Comparison of ENCODE assay signal across 17 mouse cellular contexts in the genomic region with DNA sequence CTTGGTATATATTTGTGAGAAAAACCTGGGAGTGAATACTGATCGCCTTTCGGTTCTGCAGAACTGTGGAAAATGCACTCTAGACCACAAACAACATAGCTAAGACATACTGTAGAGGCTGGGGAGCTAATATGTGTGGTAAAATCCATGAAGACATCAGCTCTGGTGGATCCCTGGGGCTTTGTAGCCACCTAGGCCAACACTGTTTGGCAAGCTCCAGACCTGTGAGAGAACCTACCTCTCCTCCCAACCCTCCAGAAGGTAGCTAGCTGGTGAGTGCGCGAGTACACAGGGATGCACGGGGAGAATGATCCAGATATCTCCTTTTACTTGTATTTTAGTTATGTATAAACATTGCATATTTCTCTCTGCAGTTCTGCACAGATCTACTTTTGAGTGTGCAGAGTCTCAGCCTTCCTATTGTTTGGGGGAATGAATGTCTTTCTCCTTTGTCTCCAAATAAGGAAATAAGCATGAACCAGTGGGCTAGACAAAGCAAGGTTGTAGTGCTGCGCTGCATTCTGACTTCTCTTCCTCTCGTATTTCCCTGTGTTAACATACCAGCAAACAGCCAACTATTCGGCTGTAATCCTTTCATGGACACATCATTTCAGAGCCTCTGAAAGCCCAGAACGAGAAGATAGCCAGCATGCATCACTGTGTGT.
DNase-seq lines count a peak whose midpoint lies in the region; ATAC-seq lines count a peak whose summit lies in the region.
"Had no signal": no experiment of that assay in that cellular context is flagged by ENCODE, and none has a peak within 500 bp of the region (broad histone marks: within the 10 kb centered on the region; RNA-seq: fewer than 3 reads in every experiment).

No protein-coding gene starts in this region.

- H3K9me3 ChIP-seq in forebrain, embryonic 16.5 days (ENCODE audit: control insufficient read depth, low read length): no peaks in the 10 kb centered on the region
- H3K9me3 ChIP-seq in forebrain, embryonic 10.5 days: no peaks in the 10 kb centered on the region
- no peaks in the 10 kb centered on the region for H3K9me3 ChIP-seq in lung, embryonic 15.5 days
- no peaks in the 10 kb centered on the region for H3K9me3 ChIP-seq in intestine, embryonic 16.5 days (ENCODE audit: control insufficient read depth, low read length)
- H3K9me3 ChIP-seq: G1E; heart, embryonic 12.5 days; limb, embryonic 12.5 days; midbrain, embryonic 15.5 days had no signal

- no peak for DNase-seq in forebrain, embryonic 10.5 days (ENCODE audit: extremely low spot score, low spot score)
- DNase-seq in lung, postnatal 36 days: no peak
- DNase-seq in cerebellum, adult 9-10 months: peak; percentile 47
- DNase-seq in thymus, postnatal 4 days: no peak
- DNase-seq: adrenal gland, postnatal 14 days; liver, postnatal 0 days; right cerebral cortex, adult 18-20 months had no signal

- WGBS in forebrain, embryonic 16.5 days: 86% methylated on average over 9 of the region's 9 CpGs
- 86% methylated on average over 9 of the region's 9 CpGs for WGBS in forebrain, embryonic 10.5 days
- WGBS in lung, embryonic 15.5 days: 68% methylated on average over 9 of the region's 9 CpGs
- WGBS in intestine, embryonic 16.5 days: 62% methylated on average over 9 of the region's 9 CpGs

- no peak overlapping the region for H3K9ac ChIP-seq in forebrain, embryonic 16.5 days (replicated peaks; ENCODE audit: low read depth, low read length)
- H3K9ac ChIP-seq in lung, embryonic 15.5 days: no peak overlapping the region
- no peak overlapping the region for H3K9ac ChIP-seq in intestine, embryonic 16.5 days (ENCODE audit: low read depth, low read length)
- H3K9ac ChIP-seq: heart, embryonic 12.5 days; limb, embryonic 12.5 days; liver, postnatal 0 days; midbrain, embryonic 15.5 days had no signal

- no peak overlapping the region for H3K4me3 ChIP-seq in forebrain, embryonic 16.5 days (replicated peaks; ENCODE audit: low read length)
- H3K4me3 ChIP-seq in forebrain, embryonic 10.5 days: no peak overlapping the region
- no peak overlapping the region for H3K4me3 ChIP-seq in lung, embryonic 15.5 days
- H3K4me3 ChIP-seq in intestine, embryonic 16.5 days (ENCODE audit: low read length): no peak overlapping the region
- H3K4me3 ChIP-seq: erythroblast, embryonic 14.5 days; heart, embryonic 12.5 days; limb, embryonic 12.5 days; midbrain, embryonic 15.5 days had no signal

- H3K36me3 ChIP-seq in forebrain, embryonic 16.5 days (ENCODE audit: control insufficient read depth, insufficient read depth): no peaks in the 10 kb centered on the region; the same call in 1 of the 2 replicates
- peaks cover 27% of the 10 kb centered on the region for H3K36me3 ChIP-seq in forebrain, embryonic 10.5 days (replicated peaks)
- H3K36me3 ChIP-seq in lung, embryonic 15.5 days: peaks cover 13% of the 10 kb centered on the region
- peaks cover 7% of the 10 kb centered on the region; the same call in 1 of the 2 replicates for H3K36me3 ChIP-seq in intestine, embryonic 16.5 days (ENCODE audit: control insufficient read depth, insufficient read depth, low read length)
- H3K36me3 ChIP-seq: G1E; midbrain, embryonic 15.5 days had no signal

- no peaks in the 10 kb centered on the region for H3K27me3 ChIP-seq in forebrain, embryonic 16.5 days (replicated peaks; ENCODE audit: control insufficient read depth, insufficient read depth, low read length)
- H3K27me3 ChIP-seq in forebrain, embryonic 10.5 days (ENCODE audit: poor library complexity, severe bottlenecking): no peaks in the 10 kb centered on the region
- H3K27me3 ChIP-seq in lung, embryonic 15.5 days: no peaks in the 10 kb centered on the region
- H3K27me3 ChIP-seq in intestine, embryonic 16.5 days (replicated peaks; ENCODE audit: control insufficient read depth, insufficient read depth, low read length): no peaks in the 10 kb centered on the region
- H3K27me3 ChIP-seq: heart, embryonic 12.5 days; limb, embryonic 12.5 days; midbrain, embryonic 15.5 days had no signal

- H3K27ac ChIP-seq in forebrain, embryonic 16.5 days (ENCODE audit: low read length): no peak overlapping the region
- no peak overlapping the region for H3K27ac ChIP-seq in forebrain, embryonic 10.5 days
- H3K27ac ChIP-seq in lung, embryonic 15.5 days: 0 out of 2 replicates have a peak overlapping the region, but pooled peaks have one; percentile 17
- H3K27ac ChIP-seq in intestine, embryonic 16.5 days (ENCODE audit: low read length): peak overlapping the region; percentile 75
- H3K27ac ChIP-seq: hindbrain, postnatal 0 days; limb, embryonic 12.5 days; midbrain, embryonic 15.5 days had no signal

- H3K4me2 ChIP-seq in forebrain, embryonic 16.5 days (ENCODE audit: low read length): no peak overlapping the region
- no peak overlapping the region for H3K4me2 ChIP-seq in lung, embryonic 15.5 days
- H3K4me2 ChIP-seq in intestine, embryonic 16.5 days (ENCODE audit: low read depth, low read length): no peak overlapping the region
- H3K4me2 ChIP-seq: heart, embryonic 12.5 days; limb, embryonic 12.5 days; midbrain, embryonic 15.5 days had no signal

- no peaks in the 10 kb centered on the region for H3K4me1 ChIP-seq in forebrain, embryonic 16.5 days (replicated peaks; ENCODE audit: control insufficient read depth, insufficient read depth, low read length)
- H3K4me1 ChIP-seq in forebrain, embryonic 10.5 days: no peaks in the 10 kb centered on the region
- H3K4me1 ChIP-seq in lung, embryonic 15.5 days: peaks cover 8% of the 10 kb centered on the region; the same call in 1 of the 2 replicates
- peaks cover 9% of the 10 kb centered on the region for H3K4me1 ChIP-seq in intestine, embryonic 16.5 days (ENCODE audit: control insufficient read depth, insufficient read depth, low read length)
- H3K4me1 ChIP-seq: limb, embryonic 12.5 days had no signal

- peak; percentile 36; the same call in 1 of the 2 replicates for ATAC-seq in forebrain, embryonic 16.5 days
- ATAC-seq in lung, embryonic 15.5 days (ENCODE audit: borderline replicate concordance, extremely low read depth, low FRiP score, low TSS enrichment): no peak
- ATAC-seq in intestine, embryonic 16.5 days: peak; percentile 34; the same call in 1 of the 2 replicates
- no peak for ATAC-seq in erythroblast, adult 5-6 weeks (replicated peaks; ENCODE audit: low FRiP score, poor library complexity, severe bottlenecking)
- ATAC-seq: hindbrain, postnatal 0 days; liver, postnatal 0 days; midbrain, embryonic 15.5 days had no signal

Comparison
In these comparisons a context has a peak if more than half of its experiments do, and no peak if none do; other contexts are left out.
1. ATAC-seq: peak in forebrain, embryonic 16.5 days (single experiment) and intestine, embryonic 16.5 days (single experiment); none in lung, embryonic 15.5 days (single experiment) and erythroblast, adult 5-6 weeks (single experiment).
2. H3K27ac ChIP-seq: peak in lung, embryonic 15.5 days (single experiment) and intestine, embryonic 16.5 days (single experiment); none in forebrain, embryonic 16.5 days (single experiment) and forebrain, embryonic 10.5 days (single experiment).